Mouse (Mus musculus) monocyte, adult 2 months (primary cell): ENCODE measurements around the gene Bcl2.

Experiments used
- DNase-seq, 2 experiments: peaks; one replicate each; pipeline ENCODE4 v3.0.0; 2022; ENCODE audit warnings: low spot score in 2 of 2, low read depth in 1 of 2

Gene Bcl2

GRCm38 (mm10) chr1:106714530-106714981 lies 482 bp upstream of the Bcl2 start:
- no peak for DNase-seq

- peak; percentile 22 to 68 for DNase-seq
Measured at GRCm38 (mm10) chr1:106712330-106712729, 1.7 kb downstream of the Bcl2 start.

GRCm38 (mm10) chr1:106711356-106712125 lies 2.5 kb downstream of the Bcl2 start:
- DNase-seq: no peak

GRCm38 (mm10) chr1:106710202-106710601 lies 3.9 kb downstream of the Bcl2 start:
- DNase-seq: no peak

- DNase-seq: no peak
Measured at GRCm38 (mm10) chr1:106707036-106707880, 6.8 kb downstream of the Bcl2 start.

GRCm38 (mm10) chr1:106703183-106703582 lies 10.9 kb downstream of the Bcl2 start:
- DNase-seq: no peak

- DNase-seq: no peak
Measured at GRCm38 (mm10) chr1:106702471-106703175, 11.5 kb downstream of the Bcl2 start.

GRCm38 (mm10) chr1:106700520-106701114 lies 13.5 kb downstream of the Bcl2 start:
- DNase-seq: no peak

GRCm38 (mm10) chr1:106696472-106696871 lies 17.6 kb downstream of the Bcl2 start:
- DNase-seq: no peak

GRCm38 (mm10) chr1:106695649-106696048 lies 18.4 kb downstream of the Bcl2 start:
- DNase-seq: peak; percentile 66 to 71

- DNase-seq: no peak
Measured at GRCm38 (mm10) chr1:106694316-106694715, 19.8 kb downstream of the Bcl2 start.

- no peak for DNase-seq
Measured at GRCm38 (mm10) chr1:106692599-106692998, 21.5 kb downstream of the Bcl2 start.

GRCm38 (mm10) chr1:106690887-106691286 lies 23.2 kb downstream of the Bcl2 start:
- DNase-seq: no peak

GRCm38 (mm10) chr1:106688161-106688516 lies 25.9 kb downstream of the Bcl2 start:
- no peak for DNase-seq

GRCm38 (mm10) chr1:106687435-106688160 lies 26.5 kb downstream of the Bcl2 start:
- no peak for DNase-seq

- no peak for DNase-seq
Measured at GRCm38 (mm10) chr1:106685702-106686101, 28.4 kb downstream of the Bcl2 start.

- no peak for DNase-seq
Measured at GRCm38 (mm10) chr1:106684546-106684945, 29.5 kb downstream of the Bcl2 start.

GRCm38 (mm10) chr1:106682829-106683228 lies 31.2 kb downstream of the Bcl2 start:
- DNase-seq: no peak

- DNase-seq: no peak
Measured at GRCm38 (mm10) chr1:106679800-106680515, 34.1 kb downstream of the Bcl2 start.

- no peak for DNase-seq
Measured at GRCm38 (mm10) chr1:106678060-106678478, 36.0 kb downstream of the Bcl2 start.
